11 mouse cellular contexts compared by ENCODE assay signal in the genomic region with DNA sequence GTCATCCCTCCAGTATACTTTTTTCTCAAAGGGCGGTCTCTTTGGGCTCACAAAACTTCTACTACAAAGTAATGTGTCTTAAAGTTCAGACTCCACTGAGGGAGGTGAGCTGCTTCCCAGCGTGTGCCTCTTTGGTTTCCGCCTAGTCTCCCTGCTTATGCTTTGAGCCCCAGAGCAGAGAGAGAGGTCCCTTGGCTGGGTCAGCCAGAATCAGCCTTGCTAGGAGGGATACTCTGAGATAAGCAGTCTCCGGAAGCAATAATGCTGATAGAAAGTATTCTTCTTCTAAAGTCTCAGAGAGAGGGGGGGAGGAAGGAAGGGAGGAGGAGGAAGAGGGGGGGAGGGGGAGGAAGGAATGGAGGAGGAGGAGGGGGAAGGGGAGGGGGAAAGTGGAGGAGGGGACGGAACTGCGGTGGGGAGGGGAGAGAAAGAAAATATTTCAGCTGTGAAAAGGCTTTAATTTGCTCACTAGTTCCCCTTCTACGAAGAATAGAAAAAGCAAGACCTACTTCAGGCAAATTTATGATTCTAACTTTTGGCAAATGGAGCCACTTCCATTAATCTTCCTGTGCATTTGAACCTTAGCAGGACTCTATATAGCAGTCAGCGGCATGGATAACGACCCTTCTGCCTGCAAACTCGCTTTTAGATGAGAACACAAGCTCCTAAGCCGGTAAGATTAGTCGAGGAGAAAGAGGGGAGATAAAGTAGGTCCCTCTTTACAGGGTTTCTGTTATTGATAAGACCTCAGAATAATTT.
DNase-seq lines count a peak whose midpoint lies in the region; ATAC-seq lines count a peak whose summit lies in the region.
"Had no signal": no experiment of that assay in that cellular context is flagged by ENCODE, and none has a peak within 500 bp of the region (broad histone marks: within the 10 kb centered on the region; RNA-seq: fewer than 3 reads in every experiment).

No protein-coding gene starts in this region.

- 11% methylated on average over 12 of the region's 12 CpGs for WGBS in heart, embryonic 11.5 days (ENCODE audit: insufficient replicate concordance)
- 18% methylated on average over 12 of the region's 12 CpGs for WGBS in intestine, embryonic 14.5 days
- 7% methylated on average over 12 of the region's 12 CpGs for WGBS in liver, embryonic 16.5 days (ENCODE audit: insufficient replicate concordance)

- no peaks in the 10 kb centered on the region for H3K27me3 ChIP-seq in heart, embryonic 11.5 days (ENCODE audit: control insufficient read depth, insufficient read depth, low read length)
- H3K27me3 ChIP-seq in intestine, embryonic 14.5 days (replicated peaks; ENCODE audit: control insufficient read depth, insufficient read depth, low read length): no peaks in the 10 kb centered on the region
- no peaks in the 10 kb centered on the region for H3K27me3 ChIP-seq in liver, embryonic 16.5 days (ENCODE audit: control insufficient read depth, insufficient read depth, low read depth, low read length)

- H3K36me3 ChIP-seq in heart, embryonic 11.5 days (ENCODE audit: control insufficient read depth, insufficient read depth, low read length): no peaks in the 10 kb centered on the region
- no peaks in the 10 kb centered on the region for H3K36me3 ChIP-seq in intestine, embryonic 14.5 days (ENCODE audit: control insufficient read depth, insufficient read depth, low read length)
- no peaks in the 10 kb centered on the region for H3K36me3 ChIP-seq in liver, embryonic 16.5 days (ENCODE audit: control insufficient read depth, insufficient read depth)

- no peak for DNase-seq in heart, adult 9 months (ENCODE audit: low spot score in 2 of 2)
- DNase-seq in c-Kit-positive CD71-negative TER-119-negative erythroid progenitor cells, embryonic 14.5 days (ENCODE audit: low read depth): peak; percentile 3
- no peak for DNase-seq in intestine, embryonic 14.5 days (ENCODE audit: low spot score)
- no peak for DNase-seq in cerebellum, adult 18-20 months
- no peak for DNase-seq in left cerebral cortex, adult 8-10 months (ENCODE audit: low spot score in 2 of 2)
- DNase-seq in MN1 (ENCODE audit: low spot score): no peak
- DNase-seq: cerebellum, adult 9-11 months; gastrocnemius, adult 2 months had no signal

- 0 out of 2 replicates have a peak overlapping the region, but pooled peaks have one; percentile 46 for H3K9ac ChIP-seq in heart, embryonic 11.5 days (ENCODE audit: low read depth, low read length)
- no peak overlapping the region for H3K9ac ChIP-seq in intestine, embryonic 14.5 days (ENCODE audit: low read length)
- no peak overlapping the region for H3K9ac ChIP-seq in liver, embryonic 16.5 days (ENCODE audit: low read depth, low read length)

- no peak; the same call in 1 of the 2 replicates for ATAC-seq in heart, embryonic 11.5 days (replicated peaks; ENCODE audit: insufficient number of reproducible peaks, low FRiP score, low TSS enrichment)
- no peak for ATAC-seq in intestine, embryonic 14.5 days (replicated peaks; ENCODE audit: low FRiP score, low TSS enrichment, low read depth)
- ATAC-seq in liver, embryonic 16.5 days (ENCODE audit: low read depth): peak; percentile 39; the same call in 1 of the 2 replicates

- no peak overlapping the region for H3K27ac ChIP-seq in heart, embryonic 11.5 days (ENCODE audit: low read depth, low read length)
- H3K27ac ChIP-seq in intestine, embryonic 14.5 days (ENCODE audit: low read depth): no peak overlapping the region
- H3K27ac ChIP-seq in liver, embryonic 16.5 days (ENCODE audit: low read length): no peak overlapping the region
- H3K27ac ChIP-seq: gastrocnemius, adult 2 months; macrophage had no signal

- H3K9me3 ChIP-seq in heart, embryonic 11.5 days (replicated peaks; ENCODE audit: control insufficient read depth, low read length): no peaks in the 10 kb centered on the region
- no peaks in the 10 kb centered on the region for H3K9me3 ChIP-seq in intestine, embryonic 14.5 days (ENCODE audit: control insufficient read depth, low read length)
- no peaks in the 10 kb centered on the region for H3K9me3 ChIP-seq in liver, embryonic 16.5 days (replicated peaks; ENCODE audit: control insufficient read depth, low read length)

- peak overlapping the region; percentile 34 for H3K4me3 ChIP-seq in heart, embryonic 11.5 days (ENCODE audit: low read depth, low read length)
- 0 out of 2 replicates have a peak overlapping the region, but pooled peaks have one; percentile 8 for H3K4me3 ChIP-seq in intestine, embryonic 14.5 days (ENCODE audit: low read depth, low read length)
- no peak overlapping the region for H3K4me3 ChIP-seq in liver, embryonic 16.5 days (ENCODE audit: low read depth, low read length)
- H3K4me3 ChIP-seq: gastrocnemius, adult 2 months had no signal

- H3K4me1 ChIP-seq in heart, embryonic 11.5 days (ENCODE audit: control insufficient read depth, insufficient read depth, low read length): no peaks in the 10 kb centered on the region
- H3K4me1 ChIP-seq in intestine, embryonic 14.5 days (replicated peaks; ENCODE audit: control insufficient read depth, insufficient read depth, low read length): no peaks in the 10 kb centered on the region
- no peaks in the 10 kb centered on the region for H3K4me1 ChIP-seq in liver, embryonic 16.5 days (ENCODE audit: control insufficient read depth, low read depth, low read length)

- H3K4me2 ChIP-seq in heart, embryonic 11.5 days: peak overlapping the region; percentile 60
- H3K4me2 ChIP-seq in intestine, embryonic 14.5 days (ENCODE audit: low read length): peak overlapping the region; percentile 37
- no peak overlapping the region for H3K4me2 ChIP-seq in liver, embryonic 16.5 days (ENCODE audit: low read depth, low read length)
